Mouse (Mus musculus) embryonic stem cell, embryonic (primary cell): Measurements from ENCODE around the gene Atp8b5.

Experiments
- CTCF ChIA-PET, 4 experiments: fragments of 300-600 bp in 2 of 4; fragments of 350-600 bp in 2 of 4; sonication (Branson Sonifier 250); formaldehyde crosslinking; loops; one replicate each; lab custom pipeline; 2022; ENCODE audit warnings: inconsistent platforms in 2 of 4; lab: Charles Lee
- POLR2A ChIA-PET, 4 experiments: fragments of 300-600 bp in 2 of 4; fragments of 350-600 bp in 2 of 4; sonication (Branson Sonifier 250); formaldehyde crosslinking; loops; one replicate each; lab custom pipeline; 2022; ENCODE audit warnings: antibody characterized with exemption in 4 of 4, inconsistent platforms in 1 of 4; lab: Charles Lee

The Atp8b5 gene

DNA sequence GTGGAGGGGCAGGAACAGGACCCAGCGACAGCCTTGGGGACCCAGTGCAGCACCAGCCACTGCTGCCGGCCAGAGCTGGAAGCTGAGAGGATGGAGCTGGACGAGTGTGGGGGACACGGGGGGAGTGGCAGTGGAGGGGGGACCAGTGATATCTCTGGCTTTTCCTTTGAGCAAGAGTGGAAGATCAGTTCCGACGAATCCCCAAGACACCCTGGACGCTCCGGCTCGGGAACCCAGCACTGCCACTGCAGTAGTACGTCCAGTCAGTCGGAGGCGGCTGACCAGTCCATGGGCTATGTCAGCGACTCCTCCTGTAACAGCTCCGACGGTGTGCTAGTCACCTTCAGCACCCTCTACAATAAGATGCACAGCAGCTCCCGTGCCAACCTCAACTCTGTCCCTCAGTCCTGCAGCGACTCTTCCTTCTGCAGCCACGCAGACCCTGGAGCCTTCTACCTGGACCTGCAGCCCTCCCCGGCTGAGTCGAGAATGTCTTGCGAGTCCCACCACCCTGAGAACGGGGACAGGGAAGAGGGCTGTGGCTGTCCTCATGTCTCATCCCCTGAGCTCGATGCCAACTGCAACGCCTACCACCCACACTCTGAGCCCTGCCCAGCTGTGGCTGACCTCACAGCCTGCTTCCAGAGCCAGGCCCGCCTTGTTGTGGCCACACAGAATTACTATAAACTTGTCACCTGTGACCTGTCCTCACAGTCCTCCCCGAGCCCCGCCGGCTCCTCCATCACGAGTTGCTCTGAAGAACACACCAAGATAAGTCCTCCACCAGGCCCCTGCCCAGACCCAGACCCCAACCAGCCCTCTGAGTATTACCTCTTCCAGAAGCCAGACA, 148.5 kb downstream of the Atp8b5 start:
- ChIA-PET POLR2A (interaction anchor here in 3 of 4 experiments (0.6 to 3.5 kb wide), 7 partner anchors 9 to 415 kb away, joined by 3 to 19 read pairs (median 4); partner anchors contain the start of gene Vcp (in 1 of the 3)), CTCF (interaction anchor here in 2 of 4 experiments (0.5 to 2.0 kb wide), 4 partner anchors 9 to 369 kb away, joined by 3 to 7 read pairs (median 4); no protein-coding TSS in a partner anchor)

DNA sequence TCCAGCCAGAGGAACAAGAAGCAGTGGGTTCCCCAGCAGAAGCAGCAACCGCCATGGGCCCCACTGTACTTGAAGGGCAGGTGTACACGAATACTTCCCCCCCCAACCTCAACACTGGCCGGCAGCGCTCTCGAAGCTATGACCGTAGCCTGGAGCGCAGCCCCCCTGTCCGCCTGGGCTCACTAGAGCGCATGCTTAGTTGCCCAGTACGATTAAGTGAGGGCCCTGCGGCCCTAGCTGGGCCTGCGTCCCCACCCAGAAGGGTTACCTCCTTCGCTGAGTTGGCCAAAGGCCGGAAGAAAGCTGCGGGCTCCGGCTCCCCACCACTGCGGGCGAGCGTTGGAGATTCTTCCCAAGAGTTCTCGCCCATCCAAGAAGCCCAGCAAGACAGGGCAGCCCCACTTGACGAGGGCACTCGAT, 149.1 kb downstream of the Atp8b5 start:
- POLR2A ChIA-PET: interaction anchor here (0.6 to 3.5 kb wide), 5 partner anchors 9 to 16 kb away, joined by 3 to 19 read pairs (median 3); no protein-coding TSS in a partner anchor
- CTCF ChIA-PET: interaction anchor here (0.5 to 2.0 kb wide), 6 partner anchors 10 to 538 kb away, joined by 3 to 7 read pairs (median 4); no protein-coding TSS in a partner anchor

DNA sequence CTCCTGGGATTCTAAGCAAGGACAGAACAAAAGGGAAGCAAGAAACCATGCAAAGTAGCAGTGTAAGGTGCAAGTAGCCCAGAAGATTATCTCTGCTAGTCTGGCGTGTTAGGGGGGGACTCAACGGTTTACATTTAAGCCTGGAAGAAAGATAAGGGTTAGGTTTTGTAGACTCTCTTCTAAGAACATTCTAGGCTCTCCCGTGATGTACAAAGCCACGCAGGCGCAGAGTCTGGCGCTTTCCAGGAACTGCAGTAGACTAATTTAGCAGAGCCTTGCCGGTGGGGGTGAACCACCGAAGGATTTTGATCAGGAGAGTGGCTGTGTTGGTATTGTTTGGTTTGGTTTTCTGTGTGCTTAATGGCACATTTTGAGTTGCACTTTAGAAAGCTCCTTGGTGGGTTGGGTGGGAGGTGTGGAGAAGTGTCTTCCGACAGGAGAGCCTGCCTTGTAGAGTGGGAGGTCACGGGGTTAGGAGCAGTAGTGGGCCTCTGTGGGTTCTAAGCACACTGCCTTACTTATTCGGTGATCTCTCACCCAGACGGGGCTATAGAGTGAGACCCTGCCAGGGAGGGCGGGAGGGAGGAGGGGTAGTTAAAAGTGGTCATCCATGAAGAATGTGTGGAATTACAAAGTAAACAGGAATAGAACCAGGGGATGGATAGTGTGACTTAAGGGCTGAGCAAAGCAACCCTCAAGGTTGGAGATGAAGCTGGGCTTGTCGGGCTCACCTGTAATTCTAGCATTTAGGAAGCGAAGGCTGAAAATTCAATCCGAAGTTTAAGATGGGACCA, 150.5 kb downstream of the Atp8b5 start:
- CTCF ChIA-PET: interaction anchor here in 1 of 4 experiments (0.9 kb wide), 1 partner anchor 370 kb away, joined by 3 read pairs; no protein-coding TSS in a partner anchor

DNA sequence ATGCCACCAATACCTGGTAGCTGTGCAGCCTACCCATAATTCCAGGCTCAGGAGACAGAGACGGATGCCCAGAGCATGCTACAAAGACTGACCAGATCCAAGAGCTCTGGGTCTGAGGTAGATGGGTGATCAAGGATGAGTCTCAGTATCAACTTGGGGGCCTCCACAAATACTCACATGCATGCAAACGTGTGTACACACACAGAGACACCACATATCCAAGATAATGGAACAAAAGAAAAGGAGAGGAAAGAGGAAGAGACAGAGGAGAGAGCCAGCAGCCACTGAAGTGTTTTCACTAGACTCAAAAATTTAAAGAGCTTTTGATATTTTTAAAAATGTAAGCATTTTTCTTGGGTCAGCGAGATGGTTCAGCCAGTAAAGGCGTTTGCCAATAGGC, 151.5 kb downstream of the Atp8b5 start:
- POLR2A ChIA-PET: interaction anchor here in 3 of 4 experiments (0.6 to 1.9 kb wide), 4 partner anchors 12 to 326 kb away, joined by 3 to 10 read pairs (median 6); no protein-coding TSS in a partner anchor
- CTCF ChIA-PET: interaction anchor here in 2 of 4 experiments (0.7 to 0.9 kb wide), 2 partner anchors 371 to 440 kb away, joined by 3 to 5 read pairs; no protein-coding TSS in a partner anchor

More for the DNA sequence above, 150.5 kb downstream of the Atp8b5 start:
- POLR2A ChIA-PET: interaction anchor here in 3 of 4 experiments (0.6 to 1.9 kb wide), 5 partner anchors 10 to 325 kb away, joined by 3 to 10 read pairs (median 4); no protein-coding TSS in a partner anchor

DNA sequence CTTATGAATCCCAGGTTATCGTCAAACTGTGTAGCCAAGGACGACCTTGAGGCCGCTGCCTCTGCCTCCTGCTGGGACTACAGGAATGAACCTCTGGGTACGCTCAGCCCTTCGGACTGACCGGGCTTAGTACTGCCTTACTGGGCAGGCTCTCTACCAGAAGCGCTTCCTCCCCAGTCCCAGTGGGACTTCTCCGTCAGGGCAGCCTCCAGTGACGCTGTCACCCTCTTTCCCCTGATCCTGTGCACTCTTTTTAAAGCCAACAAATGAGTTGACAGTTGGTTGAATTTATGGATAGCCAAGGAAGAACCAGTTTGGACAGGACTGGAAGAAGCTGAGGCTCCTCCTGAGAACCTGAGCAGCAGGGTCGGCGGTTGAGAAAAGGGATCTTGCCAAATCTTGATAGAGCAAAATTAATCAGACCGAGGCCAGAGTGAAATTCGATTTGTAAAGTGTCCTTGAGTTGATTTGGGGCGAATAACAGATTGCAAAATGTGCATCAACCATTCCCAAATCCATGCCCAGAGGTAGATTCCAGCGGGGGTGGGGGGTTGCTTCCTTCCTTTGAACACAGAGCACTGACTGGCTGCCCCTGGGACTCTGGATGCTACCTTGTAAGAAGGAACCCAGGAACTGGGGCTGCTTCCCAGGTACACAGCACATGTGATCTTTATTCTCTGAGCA, 152.2 kb downstream of the Atp8b5 start:
- POLR2A ChIA-PET: interaction anchor here in 2 of 4 experiments (1.0 to 1.9 kb wide), 2 partner anchors 13 to 15 kb away, joined by 3 to 8 read pairs; no protein-coding TSS in a partner anchor
- CTCF ChIA-PET: interaction anchor here in 2 of 4 experiments (0.7 to 1.9 kb wide), 2 partner anchors 11 to 441 kb away, joined by 4 to 5 read pairs; no protein-coding TSS in a partner anchor

DNA sequence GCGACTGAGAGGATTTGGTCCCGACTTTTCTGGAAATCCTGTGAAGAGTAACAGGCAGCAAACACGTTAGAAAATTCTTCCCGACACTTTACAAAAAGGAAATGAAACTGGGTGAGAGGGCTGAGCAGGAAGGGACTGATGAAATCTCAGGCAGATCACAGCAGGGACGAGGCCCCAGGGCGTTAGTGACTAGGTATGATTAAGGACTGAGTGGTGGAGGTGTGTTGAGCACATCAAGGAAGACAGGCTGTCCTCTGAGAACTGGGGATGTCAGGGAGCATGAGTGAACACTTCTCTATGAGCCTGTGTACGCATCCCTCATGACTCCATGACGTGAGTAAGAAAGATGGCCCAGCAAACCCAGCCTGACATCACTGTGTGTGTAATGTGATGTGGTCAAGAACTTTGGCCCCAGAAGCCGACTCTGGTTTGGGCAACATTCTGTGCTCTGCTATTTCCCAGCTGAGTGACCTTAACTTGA, 152.9 kb downstream of the Atp8b5 start:
- CTCF ChIA-PET: interaction anchor here in 2 of 4 experiments (0.9 to 2.3 kb wide), 12 partner anchors 11 to 552 kb away, joined by 3 to 11 read pairs (median 4); partner anchors contain the start of genes Atp8b5 (in 2 of the 2) and Arhgef39 (in 1 of the 2)
- POLR2A ChIA-PET: interaction anchor here in 2 of 4 experiments (0.7 to 1.5 kb wide), 4 partner anchors 10 to 86 kb away, joined by 3 to 5 read pairs (median 3); no protein-coding TSS in a partner anchor

DNA sequence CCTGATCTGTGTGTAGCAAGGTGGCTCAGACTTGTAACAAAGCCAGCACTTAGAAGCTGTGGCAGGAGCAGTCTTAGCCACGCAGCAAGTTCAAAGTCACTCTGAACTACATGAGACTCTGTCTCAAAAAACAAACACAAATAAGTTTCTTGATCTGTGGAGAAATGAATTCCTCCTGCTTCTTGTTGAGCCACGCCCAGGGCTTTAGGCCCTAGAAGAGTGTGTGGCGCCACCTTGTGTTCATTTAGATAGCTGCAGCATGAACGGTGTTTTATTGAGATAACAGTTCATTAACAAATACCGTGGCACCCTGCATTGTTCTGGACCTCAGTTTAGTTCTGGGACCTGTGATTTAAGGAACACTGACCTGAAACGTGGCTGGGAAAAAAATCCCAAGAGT, 153.3 kb downstream of the Atp8b5 start:
- ChIA-PET POLR2A (interaction anchor here in 2 of 4 experiments (0.7 to 1.5 kb wide), 4 partner anchors 9 to 87 kb away, joined by 3 to 5 read pairs (median 4); no protein-coding TSS in a partner anchor), CTCF (interaction anchor here in 3 of 4 experiments (0.5 to 2.4 kb wide), 21 partner anchors 8 to 552 kb away, joined by 3 to 11 read pairs (median 4); partner anchors contain the start of genes Atp8b5 (in 2 of the 3) and Arhgef39 (in 1 of the 3))

DNA sequence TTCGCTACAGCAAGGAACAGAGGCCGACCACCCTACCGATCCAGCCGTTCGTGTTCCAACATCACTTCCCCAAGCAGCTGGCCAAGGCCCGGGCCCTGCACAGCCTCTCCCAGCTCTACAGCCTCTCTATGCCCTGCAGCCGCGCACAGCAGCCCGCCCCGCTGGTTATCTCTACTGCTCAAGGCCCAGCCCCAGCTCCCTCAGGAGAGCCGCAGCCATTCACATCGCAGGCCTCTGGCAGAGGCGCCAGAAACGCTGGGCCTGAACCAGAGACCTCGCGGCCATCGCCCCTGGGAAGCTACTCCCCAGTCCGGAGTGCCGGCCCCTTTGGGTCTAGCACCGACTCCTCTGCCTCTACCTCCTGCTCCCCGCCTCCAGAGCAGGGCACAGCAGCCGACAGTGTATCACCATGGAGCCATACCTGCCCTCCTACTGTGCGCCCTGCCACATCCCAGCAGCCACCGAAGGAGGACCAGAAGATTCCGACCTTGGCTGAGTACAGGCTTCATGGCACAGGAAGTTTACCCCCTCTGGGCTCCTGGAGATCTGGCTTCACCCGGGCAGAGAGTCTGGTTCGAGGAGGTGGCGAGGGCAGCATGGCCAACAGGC, 154.8 kb downstream of the Atp8b5 start:
- ChIA-PET CTCF (interaction anchor here (0.6 to 2.4 kb wide), 14 partner anchors 10 to 456 kb away, joined by 3 to 11 read pairs (median 4); partner anchors contain the start of genes Arhgef39 (in 1 of the 4) and Atp8b5 (in 1 of the 4)), POLR2A (interaction anchor here in 3 of 4 experiments (0.6 to 3.0 kb wide), 9 partner anchors 10 to 68 kb away, joined by 3 to 16 read pairs (median 4); no protein-coding TSS in a partner anchor)
